Mouse (Mus musculus): ENCODE measurements around the gene Ak6.

Gene Ak6

DNA sequence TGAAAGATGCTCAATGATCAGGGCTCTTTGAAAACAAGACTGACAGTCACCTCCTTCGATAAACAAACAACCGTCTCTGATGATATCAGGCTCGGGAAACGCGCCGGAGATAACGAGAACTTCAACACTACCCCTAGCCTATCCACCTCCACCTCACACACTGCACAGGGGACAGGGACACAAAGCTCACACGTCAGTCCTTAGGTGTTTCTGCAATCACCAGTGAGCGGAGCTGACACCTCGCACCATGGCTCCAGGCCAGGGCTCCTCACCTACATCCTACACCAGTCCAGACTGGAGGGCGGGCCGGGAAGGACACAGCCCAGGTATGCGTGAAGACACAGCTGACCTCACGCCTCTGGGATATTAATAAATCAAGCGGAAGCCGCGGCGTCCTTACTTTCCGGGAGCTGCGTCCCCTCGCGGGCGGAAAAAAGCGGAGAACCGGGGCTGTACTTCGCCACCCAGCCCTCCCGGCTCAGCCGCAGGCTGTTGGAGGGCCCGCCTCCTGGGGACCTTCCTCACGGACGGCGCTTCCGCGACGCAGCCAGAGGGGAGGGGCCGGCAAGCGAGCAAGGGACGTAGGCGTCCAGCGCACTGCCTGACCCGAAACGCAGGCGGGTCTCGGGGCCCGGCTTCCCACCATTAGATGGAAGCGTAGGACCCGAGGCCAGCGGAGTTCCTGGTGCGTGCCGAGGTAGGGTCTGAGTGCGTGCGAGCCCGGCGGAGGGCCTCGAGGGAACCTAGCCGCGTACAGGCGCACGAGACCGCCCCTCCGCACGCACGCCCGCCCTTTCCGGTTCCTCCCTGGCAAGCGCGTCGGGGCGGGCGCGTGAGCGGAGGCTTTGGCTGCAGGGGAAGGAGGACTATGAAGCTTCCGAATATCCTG lies at the start of gene Ak6, which contains the start of gene Rad17:
Gene Ak6, plus strand, starts transcription at position 430 of the 889 bp plus-strand sequence.
Gene Rad17, minus strand, starts transcription at position 502 of the 889 bp plus-strand sequence.
- DNase-seq, result peak; percentile 98

GRCm38 (mm10) chr13:100601034-100601433 lies 49.7 kb upstream of the Ak6 start:
- DNase-seq, result no peak

DNA sequence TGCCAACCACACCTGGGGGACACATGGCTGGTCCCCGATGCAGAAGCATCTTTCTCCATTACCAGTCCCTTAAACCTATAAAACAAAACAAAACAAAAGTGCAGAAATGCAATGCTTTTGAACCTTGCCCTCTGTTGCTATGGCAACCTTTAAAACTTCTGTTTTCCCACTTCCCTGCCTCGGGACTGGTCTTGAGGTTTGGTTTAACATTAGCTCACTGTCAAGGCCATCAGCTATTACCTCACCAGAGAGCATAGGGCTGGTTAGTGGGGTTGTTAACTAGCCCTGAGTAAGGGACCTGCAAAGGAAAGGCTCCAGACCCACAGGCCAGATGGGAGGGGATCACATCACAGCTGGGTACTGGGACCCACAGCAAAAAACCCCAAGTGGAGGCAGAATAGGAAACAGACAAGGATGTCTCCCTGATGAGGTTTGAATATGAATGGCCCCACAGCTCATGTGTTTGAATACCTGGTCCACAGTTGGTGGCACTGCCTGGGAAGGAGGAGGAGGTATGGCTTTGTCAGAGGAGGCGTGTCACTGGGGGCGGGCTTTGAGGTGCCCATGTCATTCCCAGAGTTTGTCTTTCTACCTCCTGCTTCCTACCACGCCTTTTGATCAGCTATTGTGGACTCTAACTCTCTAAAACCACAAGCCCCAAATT lies 48.4 kb upstream of the Ak6 start:
- DNase-seq, result no peak

- DNase-seq, result no peak
Observed at GRCm38 (mm10) chr13:100603031-100603737, 47.6 kb upstream of the Ak6 start.

DNA sequence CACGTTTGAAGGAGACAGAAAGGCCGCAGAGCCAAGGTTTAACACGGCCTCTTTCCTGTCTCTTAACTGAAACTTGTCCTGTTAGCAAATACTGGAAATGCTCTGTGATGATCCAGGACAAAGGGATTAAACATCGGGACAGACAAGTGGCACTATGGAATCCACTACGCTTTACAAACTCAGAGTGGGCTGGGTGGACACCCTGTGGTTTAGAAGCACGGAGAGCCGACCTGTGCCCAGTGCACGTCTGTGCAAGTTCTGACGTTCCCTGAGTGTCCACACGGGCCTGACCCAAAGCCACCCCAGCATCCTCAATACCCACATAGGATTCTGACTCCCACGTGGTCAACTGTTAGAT lies 47.1 kb upstream of the Ak6 start:
- no peak for DNase-seq

GRCm38 (mm10) chr13:100605845-100606244 lies 44.9 kb upstream of the Ak6 start:
- DNase-seq, result no peak

DNA sequence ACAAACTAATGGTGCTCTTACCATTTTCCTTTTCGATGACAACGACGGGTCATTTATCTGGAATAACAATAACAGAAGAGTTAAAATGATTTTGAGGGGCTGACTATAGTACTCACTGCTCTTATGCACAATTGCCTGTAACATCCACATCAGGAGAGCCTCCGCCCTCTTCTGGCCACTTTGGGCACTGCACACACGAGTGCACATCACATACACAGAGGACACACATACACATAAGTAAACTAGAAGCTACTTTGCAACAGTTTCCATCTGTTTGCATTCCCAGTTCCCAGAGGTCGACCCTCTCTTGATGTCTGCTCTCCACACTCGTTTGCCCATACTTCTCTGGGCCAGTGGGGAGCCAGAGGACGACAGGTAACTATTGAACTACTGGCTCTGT lies 43.0 kb upstream of the Ak6 start:
- peak in 1 of 2 experiments; percentile 29 for DNase-seq

DNA sequence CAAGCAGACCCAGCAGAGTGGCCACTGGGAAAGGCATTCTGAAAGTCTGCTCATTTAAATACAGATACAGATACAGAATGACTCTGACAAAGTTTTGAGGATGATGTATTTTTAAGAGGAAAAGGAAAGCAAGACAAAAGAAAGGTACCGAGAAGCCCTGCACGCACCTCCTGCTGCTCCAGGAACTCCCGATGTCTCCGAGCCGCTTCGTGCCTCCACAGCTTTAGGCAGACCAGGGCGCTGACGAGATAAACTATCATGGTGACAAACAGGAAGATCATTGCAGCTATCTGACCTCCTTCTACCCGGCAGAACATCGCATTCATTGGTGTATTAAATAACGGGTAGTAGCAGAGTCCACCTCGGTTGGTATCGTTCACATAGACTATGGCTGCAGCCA lies 39.5 kb upstream of the Ak6 start:
- no peak for DNase-seq

- peak; percentile 65 for DNase-seq
Observed at GRCm38 (mm10) chr13:100612251-100612650, 38.5 kb upstream of the Ak6 start.

- DNase-seq, result peak in 1 of 2 experiments; percentile 12
Observed at GRCm38 (mm10) chr13:100612903-100613302, 37.9 kb upstream of the Ak6 start.

DNA sequence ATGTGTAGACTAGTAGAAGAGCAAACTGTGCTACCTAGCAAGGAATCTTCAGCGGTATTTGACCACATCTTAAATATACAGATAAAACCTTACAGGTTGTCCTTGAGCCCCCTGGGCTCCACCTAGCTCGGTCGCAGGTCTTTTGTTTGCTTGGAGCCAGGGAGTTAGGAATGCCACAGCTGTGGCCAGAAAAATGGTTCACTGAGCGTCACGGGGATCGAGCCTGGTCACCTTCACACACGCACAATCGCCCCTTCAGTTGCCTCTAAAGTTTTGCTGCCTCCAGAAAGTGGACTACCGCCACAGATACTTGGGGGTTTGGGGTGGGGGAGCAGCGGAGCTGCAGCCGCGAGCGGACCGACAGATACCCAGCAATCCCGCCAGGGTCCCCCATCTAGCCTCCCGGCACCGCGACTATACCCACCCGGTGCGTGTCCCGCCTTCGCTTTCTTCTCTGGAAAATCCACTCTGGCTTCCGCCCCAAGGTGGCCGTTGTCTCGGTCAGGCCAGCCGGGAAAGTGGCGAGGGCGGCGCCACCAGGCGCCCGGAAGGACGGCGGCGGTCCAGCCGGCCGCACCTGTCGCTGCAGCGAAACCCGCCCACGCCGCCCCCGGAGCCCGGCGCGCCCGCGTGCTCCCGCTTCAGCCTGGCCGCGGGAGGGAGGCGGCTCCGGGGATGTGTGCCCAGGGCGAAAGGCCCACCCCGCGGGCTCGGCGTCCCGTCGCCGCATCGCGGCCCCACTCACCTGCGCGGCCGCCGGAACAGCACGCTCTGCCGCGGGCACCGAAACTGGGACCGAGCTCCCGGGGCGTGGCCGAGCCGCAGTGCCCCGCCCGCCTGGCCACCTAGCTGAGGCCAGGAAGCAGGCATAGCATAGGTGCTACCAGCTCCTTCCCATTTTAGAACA lies 34.3 kb upstream of the Ak6 start, which contains the start of gene Marveld2:
Gene Marveld2, minus strand, starts transcription at position 791 of the 907 bp plus-strand sequence.
- peak; percentile 72 to 81 for DNase-seq

DNA sequence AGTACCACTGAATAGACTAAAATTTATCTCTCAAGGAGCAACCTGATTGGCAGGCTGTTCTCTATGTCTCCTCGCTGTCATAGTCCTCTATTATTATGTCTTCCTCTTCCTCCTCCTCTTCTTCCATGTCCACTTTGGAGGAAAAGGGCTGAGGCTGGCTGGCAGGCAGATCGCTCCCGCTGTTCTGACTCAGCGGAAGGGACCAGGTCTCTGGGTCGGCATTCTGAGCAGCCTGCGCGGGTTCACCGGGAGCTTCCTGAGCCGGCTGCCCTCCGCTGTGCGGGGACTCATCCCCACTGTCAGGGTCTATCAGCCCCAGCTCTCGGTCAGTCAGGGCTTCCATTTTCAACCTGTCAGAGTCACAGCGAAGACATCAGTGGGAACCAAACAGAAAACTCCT lies 33.2 kb upstream of the Ak6 start:
- peak; percentile 11 to 20 for DNase-seq

GRCm38 (mm10) chr13:100622241-100622640 lies 28.5 kb upstream of the Ak6 start:
- DNase-seq, result no peak

DNA sequence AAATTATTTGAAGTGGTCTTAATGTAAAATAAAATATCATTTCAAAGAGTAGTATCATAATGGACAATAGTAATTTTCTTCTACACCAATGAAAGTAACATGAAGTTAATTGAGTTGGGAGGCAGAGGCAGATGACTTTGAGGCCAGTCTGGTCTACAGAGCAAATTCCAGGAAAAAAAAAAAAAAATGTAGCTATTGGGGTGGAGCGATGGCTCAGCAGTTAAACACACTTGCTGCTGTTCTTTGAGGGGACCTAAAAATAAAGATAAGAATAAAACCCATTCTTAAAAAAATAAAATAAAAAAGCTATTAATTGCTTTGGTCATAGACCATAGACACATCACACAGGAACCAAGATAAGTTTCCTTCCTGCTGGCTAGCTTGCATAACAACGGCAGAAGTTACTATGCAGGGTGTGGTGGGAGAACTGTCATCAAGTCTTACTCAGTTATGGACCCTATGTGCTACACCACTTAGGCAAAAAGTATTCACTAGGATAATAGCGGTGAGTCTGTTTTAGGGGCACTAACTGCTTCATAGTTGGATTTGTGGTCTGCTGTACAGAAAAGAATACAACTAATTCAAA lies 16.6 kb upstream of the Ak6 start:
- no peak for DNase-seq

DNA sequence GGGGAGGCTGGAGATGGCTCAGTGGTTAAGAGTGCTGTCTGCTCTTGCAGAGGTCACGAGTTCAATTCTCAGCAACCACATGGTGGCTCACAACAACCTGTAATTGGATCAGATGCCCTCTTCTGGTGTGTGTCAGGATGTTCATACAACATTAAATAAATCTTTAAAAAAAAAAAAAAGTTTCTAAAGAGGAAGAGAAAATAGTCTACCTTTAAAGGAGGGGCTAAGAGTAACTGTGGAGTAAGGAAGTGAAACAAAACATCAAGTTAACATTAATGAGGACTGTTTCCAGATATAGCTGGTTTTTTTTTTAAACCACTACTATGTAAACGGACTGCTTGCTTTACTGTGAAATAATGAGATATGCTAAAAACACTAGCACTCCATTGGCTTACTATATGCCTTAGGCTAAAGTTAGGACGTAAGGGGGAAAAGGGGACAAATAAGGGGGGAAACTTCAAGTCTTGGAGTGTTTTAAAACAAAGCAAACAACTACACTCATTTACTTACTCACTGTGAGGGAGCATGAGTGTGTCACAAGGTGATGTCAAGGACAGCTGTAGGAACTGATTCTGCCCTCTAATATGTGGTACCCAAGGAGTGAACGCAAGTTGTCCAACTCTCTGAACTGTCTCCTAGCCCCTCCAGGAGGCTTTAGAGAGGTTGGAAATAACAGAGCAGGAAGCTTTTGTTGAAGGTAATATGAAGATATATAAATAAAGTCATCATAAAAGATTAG lies 8.1 kb upstream of the Ak6 start:
- no peak for DNase-seq

GRCm38 (mm10) chr13:100648223-100648622 lies 2.6 kb upstream of the Ak6 start:
- no peak for DNase-seq

DNA sequence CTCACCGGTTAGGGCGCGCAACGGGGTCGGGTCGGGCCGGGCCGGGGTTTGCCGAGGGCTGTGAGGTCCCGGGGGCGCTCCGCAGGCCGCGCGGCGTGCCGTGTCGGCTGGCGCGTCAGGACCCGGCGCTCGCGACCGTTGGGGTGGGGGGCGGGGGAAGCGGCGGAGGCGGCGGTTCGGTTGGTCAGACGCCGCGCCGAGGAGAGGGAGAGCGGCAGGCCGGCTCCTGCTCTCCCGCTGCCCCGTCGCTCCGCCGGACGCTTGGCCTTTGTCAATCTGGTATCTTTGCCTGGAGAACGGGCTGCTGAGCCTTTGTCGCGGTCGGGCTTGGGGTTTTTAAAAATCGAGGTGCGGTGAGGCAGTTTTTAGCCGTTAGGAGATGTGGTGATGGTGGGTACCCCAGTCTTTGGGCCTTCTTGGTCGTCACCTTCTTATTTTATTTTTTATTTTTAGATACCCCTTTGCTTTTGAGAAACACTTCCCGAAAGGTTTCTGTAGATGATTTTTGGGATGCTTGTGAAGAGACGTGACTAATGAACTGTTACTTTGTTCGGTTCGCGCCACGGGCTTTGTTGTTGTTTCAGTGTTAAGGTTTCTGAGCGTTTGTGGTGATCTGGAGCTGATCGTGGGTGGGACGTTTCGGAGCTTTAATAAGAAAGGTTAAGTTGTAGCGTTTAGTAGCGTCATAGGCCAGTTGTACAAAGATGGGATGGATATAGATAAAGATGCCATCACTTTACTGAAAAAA lies 834 bp downstream of the Ak6 start, which contains the start of gene Taf9:
Gene Taf9, plus strand, starts transcription at position 141 of the 748 bp plus-strand sequence.
- DNase-seq, result no peak

- DNase-seq, result no peak
Observed at GRCm38 (mm10) chr13:100658091-100658490, 7.3 kb downstream of the Ak6 start.

DNA sequence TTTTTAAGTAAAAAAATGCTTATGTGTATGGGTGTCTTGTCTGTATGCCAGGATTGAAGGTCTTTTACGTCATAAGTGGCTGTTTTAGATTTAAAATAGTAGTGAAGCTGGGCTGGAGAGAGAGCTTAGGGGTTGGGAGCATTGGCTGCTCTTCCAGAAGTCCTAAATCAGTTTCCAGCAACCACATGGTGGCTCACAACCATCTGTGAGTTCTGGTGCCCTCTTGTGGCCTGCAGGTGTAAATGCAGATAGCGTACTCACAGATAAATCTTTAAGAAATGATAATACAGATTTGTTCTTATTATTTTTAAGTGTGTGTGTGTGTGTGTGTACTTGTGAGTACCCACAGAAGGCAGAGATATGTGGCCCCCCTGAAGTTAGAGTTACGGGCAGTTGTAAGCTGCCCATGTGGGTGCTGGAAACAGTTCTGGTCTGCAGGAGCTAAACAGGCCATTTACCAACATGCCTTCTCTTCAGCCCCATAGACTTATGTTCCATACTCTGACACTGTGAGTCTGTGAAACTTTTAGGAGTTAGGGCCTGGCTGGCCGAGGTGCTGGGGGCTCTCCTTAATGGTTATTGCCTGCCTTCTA lies 9.2 kb downstream of the Ak6 start:
- DNase-seq, result peak; percentile 74 to 79

Measured in cerebellum, postnatal 14 days (tissue).